Mouse (Mus musculus) heart, postnatal 14 days (tissue): ENCODE measurements at regions not wholly inside any gene's neighbourhood (a gene's known extent, or its start where the extent isn't known, plus 50 kb on each side); places are given as distances from the start of the nearest gene placed in this dataset.

Experiments
- DNase-seq, 2 experiments: peaks; one replicate each; pipeline ENCODE4 v3.0.0; 2021 to 2022
- intact Hi-C: fragments of 180-260 bp; cut with DNase I; formaldehyde crosslinking; loops from one replicate; pipeline ENCODE4 v1.15.1; 2025

- DNase-seq = peak; percentile 59 to 74
- intact Hi-C loops = no loop called here
Observed at GRCm38 (mm10) chr5:111506821-111507220, 89.7 kb downstream of the Mn1 start.

DNA sequence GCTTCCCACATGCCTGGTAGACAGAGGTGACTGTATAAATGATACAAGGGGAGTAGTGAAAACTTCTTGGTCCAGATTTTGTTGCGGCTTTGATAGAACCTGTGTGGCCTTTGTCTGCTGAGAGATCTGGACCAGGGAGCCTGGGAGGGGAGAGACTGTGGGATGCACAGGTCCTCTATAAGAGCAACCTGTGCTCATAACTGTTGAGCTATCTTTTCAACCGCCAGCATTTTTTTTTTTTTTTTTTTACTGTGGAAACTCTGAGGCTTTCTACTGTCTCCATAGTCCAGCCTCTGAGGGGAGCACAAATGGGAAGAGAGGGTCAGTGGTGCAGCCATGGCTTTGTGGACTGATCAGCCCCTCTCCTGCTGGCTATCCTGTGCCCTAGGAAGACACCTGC lies 90.2 kb downstream of the Mn1 start:
- DNase-seq = no peak
- intact Hi-C loops = no loop called here

DNA sequence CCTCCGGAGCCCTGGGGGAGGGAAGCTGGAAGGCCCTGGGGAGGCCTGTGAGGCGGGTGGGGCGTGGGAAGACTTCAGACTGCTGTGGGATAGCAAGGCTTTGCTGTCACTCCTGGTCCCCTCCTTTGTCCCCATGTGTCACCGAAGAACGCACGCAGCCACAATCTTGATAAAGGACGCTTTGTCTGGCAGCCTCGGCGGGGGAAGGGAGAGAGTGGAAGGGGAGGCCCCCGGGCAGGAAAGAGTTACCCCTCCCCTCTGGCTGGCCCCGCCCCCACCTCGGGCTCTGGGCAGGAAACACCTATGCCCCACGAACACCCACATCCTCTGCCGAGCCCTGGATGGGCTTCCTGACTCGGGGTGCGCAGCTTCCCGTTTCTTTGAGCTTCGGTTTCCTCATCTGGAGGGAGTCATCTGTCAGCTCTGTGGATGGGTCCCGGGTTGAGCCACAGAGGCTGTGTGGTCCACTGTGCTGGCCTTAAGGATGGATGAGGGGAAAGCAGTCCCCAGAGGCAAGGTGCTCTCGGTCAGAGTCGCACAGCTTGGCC lies 91.9 kb downstream of the Mn1 start:
- DNase-seq = peak; percentile 53 to 63
- intact Hi-C loops = loop anchor here (2.0 kb wide), 1 partner anchor 92 kb away; the partner anchor contains the start of gene Mn1

DNA sequence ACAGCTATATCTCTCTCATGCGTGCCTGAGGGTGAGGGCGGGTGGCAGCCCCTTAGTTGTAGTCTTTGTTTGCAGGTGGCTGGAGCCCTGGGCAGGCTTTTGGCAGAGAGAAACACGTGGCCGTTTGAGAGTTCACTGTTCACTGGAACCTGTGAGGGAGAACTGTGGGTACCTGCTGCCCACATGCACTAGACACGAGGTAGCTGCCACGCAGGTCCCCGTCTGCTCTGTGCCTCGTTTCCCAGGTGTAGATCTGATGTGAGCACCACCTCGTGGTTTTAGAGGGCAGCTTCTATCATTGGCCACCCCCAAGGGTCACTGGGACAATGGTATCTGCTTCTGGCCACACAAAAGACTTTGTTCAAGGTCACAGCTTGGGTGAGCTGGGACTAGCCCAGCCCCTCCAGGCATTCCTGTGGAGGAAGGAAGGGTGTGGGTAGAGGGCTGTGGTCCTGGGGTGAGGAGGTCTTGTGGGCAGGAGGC lies 92.5 kb downstream of the Mn1 start:
- intact Hi-C loops = loop anchor here (2.0 kb wide), 1 partner anchor 93 kb away; the partner anchor contains the start of gene Mn1
- DNase-seq = peak in 1 of 2 experiments; percentile 15

DNA sequence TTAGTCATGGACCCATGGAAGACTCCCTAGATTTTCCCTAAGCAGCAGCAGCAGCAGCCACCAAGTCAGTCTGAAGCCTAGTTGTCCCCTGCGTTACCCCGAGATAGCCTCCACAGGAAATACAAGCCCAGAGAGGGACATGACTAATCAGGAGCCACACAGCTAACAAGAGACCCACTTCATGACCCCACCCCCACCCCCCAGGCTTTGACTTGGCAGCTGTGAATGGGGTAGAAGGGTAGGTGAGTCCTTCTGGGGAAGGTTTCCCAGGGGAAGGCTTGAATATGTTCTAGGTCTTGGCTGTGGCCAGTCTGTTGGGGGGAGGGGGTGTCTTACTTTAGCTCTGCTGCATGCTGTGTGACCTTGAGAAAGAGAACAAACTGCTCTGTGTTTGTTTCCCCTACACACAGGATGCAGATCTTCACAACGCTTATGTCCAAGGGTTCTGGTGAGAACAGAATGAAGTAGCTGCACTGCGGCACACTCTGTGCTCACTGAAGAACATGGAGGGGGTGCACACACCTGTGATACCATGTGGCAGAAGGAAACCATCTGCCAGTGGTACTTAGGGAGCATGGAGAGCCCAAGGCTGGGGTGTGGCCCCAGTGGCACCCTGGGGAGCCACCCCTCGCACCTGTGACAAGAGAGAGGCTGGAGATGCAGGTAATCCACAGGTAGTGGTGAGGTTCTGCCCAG lies 93.2 kb downstream of the Mn1 start:
- intact Hi-C loops = no loop called here

GRCm38 (mm10) chr5:111510879-111511231 lies 93.7 kb downstream of the Mn1 start:
- DNase-seq = no peak
- intact Hi-C loops = no loop called here

More for the DNA sequence above, 93.2 kb downstream of the Mn1 start:
- DNase-seq = no peak

GRCm38 (mm10) chr5:111511982-111512381 lies 94.8 kb downstream of the Mn1 start:
- intact Hi-C loops = no loop called here
- no peak for DNase-seq

DNA sequence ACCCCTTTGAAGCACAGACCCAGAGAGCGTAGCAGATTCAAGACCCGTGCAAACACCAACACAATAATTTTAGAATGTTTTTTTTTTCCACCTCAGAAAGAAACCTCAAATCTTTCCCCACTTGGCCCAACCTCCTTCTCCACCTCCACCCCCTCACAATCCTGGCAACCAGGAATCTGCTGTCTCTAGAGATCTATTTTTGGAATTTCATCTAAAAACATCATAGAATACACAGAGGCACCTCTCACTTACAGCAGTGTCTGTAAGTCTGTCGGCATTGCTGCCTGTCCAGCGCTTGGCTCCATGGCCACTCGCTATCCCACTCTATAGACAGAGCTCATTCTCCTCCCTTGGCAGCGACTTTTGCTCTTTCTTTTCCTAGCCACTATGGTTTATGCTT lies 96.8 kb downstream of the Mn1 start:
- DNase-seq = no peak
- intact Hi-C loops = no loop called here

GRCm38 (mm10) chr5:111519059-111519458 lies 101.9 kb downstream of the Mn1 start:
- intact Hi-C loops = no loop called here
- no peak for DNase-seq

GRCm38 (mm10) chr5:111519500-111520041 lies 102.4 kb downstream of the Mn1 start:
- peak in 1 of 2 experiments; percentile 27 for DNase-seq
- intact Hi-C loops = no loop called here

- intact Hi-C loops = no loop called here
Observed at GRCm38 (mm10) chr5:111521866-111522265, 104.7 kb downstream of the Mn1 start.

DNA sequence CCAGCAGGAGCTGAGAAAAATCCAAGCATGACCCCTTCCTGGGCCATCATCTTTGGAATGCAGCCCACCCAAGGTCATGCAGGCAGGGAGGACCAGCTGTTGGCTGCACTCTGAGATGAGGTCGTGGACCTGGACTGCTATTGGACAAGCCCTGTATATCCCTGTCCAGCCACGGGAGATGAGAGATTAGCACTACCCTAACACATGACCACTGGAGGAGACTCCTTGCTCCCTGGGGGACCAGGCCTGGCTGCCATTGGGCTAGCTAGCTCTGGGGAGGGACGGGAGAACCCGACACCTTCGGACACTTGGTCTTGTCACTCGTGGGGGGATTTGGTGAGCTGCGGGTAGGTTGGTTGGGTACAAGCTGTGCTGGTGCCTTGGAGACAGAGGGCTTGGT lies 105.4 kb downstream of the Mn1 start:
- DNase-seq = peak in 1 of 2 experiments; percentile 17
- intact Hi-C loops = no loop called here

More at GRCm38 (mm10) chr5:111521866-111522265, 104.7 kb downstream of the Mn1 start:
- no peak for DNase-seq

- intact Hi-C loops = no loop called here
- no peak for DNase-seq
Observed at GRCm38 (mm10) chr5:111527741-111528140, 110.6 kb downstream of the Mn1 start.

DNA sequence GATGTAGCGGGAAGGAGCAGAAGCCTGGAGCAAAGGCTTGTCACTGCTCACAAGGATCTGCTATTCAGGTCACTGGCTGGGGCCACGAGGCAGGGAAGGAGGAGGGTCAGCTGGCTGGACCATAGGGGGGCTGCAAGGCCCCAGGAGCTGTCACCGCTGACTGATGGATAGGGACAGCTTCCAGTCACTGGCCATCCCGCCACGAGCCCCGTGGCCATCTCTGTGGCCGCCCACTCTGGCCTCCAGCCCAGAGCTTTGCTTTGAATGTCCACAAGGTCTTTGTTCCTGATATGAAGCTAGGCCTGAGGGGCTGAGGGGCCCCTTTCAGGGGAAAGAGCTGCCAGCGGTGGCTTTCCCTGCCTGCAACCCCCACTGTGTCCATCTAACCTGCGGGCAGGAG lies 111.9 kb downstream of the Mn1 start:
- intact Hi-C loops = no loop called here
- peak; percentile 34 to 59 for DNase-seq

GRCm38 (mm10) chr5:111530628-111531524 lies 113.7 kb downstream of the Mn1 start:
- DNase-seq = peak; percentile 26 to 48

DNA sequence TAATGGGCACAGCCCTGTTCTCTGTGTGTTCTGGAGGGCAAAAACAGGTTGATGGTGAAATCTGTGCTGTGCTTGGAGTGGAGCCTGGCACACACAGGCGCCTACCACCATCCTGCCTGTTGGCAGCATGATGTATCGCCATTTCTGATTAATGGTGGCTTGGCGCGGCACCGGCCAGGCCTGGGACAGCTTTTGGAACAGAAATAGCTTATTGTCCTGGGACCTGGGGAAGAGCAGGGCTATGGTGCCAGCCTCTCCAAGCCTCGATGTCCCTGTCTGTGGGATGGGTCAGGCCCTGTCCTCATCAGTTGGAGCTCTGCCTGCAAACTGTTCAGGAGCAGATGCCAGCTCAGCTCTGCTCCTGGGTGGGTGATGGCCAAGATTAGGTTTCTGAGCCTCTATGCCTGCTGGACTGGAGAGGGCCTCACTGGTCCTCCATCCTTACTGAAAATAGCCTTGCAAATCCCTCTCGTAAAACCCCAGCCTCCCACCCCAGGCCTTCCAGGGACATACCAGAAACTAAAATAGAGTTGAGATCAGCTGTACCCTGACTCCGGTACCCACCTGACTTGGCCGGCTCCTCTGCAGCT lies 115.4 kb downstream of the Mn1 start:
- no peak for DNase-seq
- intact Hi-C loops = no loop called here

More at GRCm38 (mm10) chr5:111530628-111531524, 113.7 kb downstream of the Mn1 start:
- intact Hi-C loops = no loop called here

GRCm38 (mm10) chr5:111535978-111536377 lies 118.8 kb downstream of the Mn1 start:
- intact Hi-C loops = no loop called here
- DNase-seq = peak; percentile 59 to 67

DNA sequence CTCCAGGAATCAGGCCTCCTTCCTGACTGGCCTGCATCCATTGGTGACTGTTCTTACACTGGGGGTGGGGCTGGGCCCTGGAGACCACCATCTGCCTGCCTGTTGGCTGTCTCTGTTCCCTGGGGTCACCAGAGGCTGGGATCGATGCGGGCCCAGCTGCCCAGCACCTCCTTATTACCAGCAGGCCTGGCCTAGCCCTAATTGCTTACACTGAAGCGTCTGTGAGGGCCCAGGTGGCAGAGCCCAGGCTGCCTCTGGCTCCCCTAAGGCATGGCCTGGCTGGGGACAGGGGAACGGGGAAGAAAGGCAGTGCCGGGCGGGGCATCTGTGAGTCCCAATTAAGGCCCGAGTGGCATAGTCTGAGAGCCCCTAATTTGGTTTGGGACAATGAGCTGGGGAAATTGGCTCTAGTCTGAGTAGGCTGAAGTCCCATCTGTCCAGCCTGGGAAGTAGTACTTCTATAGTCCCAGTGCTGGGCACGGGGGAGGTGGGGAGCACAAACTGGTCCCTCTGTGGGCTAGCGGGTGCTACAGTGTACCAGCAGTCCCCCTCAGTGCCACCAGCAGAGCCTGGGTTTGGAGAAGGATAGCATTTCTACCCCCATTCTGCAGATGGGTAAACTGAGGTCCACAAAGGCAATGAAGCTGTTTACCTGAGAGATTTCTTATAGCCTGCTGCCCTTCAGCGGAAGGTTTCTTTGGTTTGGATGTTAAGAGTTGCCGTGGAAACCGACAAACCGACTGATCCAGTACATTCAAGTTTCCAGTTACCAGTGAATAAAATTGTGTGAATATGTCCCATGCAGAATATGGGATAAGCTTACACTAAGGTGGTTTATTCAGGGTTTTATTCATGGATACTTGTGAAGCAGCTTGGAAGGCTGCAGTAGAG lies 121.6 kb downstream of the Mn1 start:
- intact Hi-C loops = no loop called here
- DNase-seq = no peak

- intact Hi-C loops = no loop called here
- no peak for DNase-seq
Observed at GRCm38 (mm10) chr5:111540486-111540885, 123.3 kb downstream of the Mn1 start.
